Mouse (Mus musculus): ENCODE results near the gene Omt2b.

- TF ChIP-seq POLR2A (IDR thresholded peaks at IDR 0.05; ENCODE audit: insufficient read depth, low read length) (no peak), EP300 (IDR thresholded peaks at IDR 0.05; ENCODE audit: insufficient read depth, low read depth, low read length) (peak; percentile 94), CTCF (IDR thresholded peaks at IDR 0.05; ENCODE audit: low read depth, low read length) (no peak)
These were observed 47.5 kb downstream of the Omt2b start for GRCm38 (mm10) chr9:78374885-78375389.
